Mouse (Mus musculus) gastrocnemius, adult 2 months (tissue): ENCODE results near the gene Dgke. TPM values are rescaled to one million over a fixed set of nuclear protein-coding genes. Genes with fewer than 3 reads are reported as not detected.

Experiments
- DNase-seq: peaks from one replicate; pipeline ENCODE4 v3.0.0; 2022
- H3K27ac ChIP-seq: fragments of 200-600 bp; 2 replicates; pipeline ENCODE4 v1.8.1; 2022; ENCODE audit warnings: mild to moderate bottlenecking
- H3K4me3 ChIP-seq: fragments of 200-600 bp; 2 replicates; pipeline ENCODE4 v1.8.1; 2022; ENCODE audit warnings: mild to moderate bottlenecking, moderate library complexity
- CTCF ChIP-seq: fragments of 200-600 bp; IDR thresholded peaks from 2 replicates; pipeline ENCODE4 v1.8.1; 2022; ENCODE audit warnings: antibody characterized with exemption, mild to moderate bottlenecking, moderate library complexity
- intact Hi-C: fragments of 180-260 bp; cut with DNase I; formaldehyde crosslinking; loops from one replicate; pipeline ENCODE4 v1.15.1; 2025
- total RNA-seq, 2 experiments: library from RNA; stranded (reverse); gene quantifications; 2 replicates each; pipeline ENCODE4 v1.2.3; 2021

Dgke gene
- total RNA-seq, 2 experiments from 2014 or later, result 3.4 to 3.7 TPM

GRCm38 (mm10) chr11:88993186-88993585 lies 73.5 kb downstream of the Dgke start:
- Histone ChIP-seq H3K4me3 (no peak overlapping the region), H3K27ac (no peak overlapping the region; the same call in 1 of the 2 replicates)
- intact Hi-C loops, result loop anchor here (1.0 kb wide), 1 partner anchor 46 kb away; no protein-coding TSS in a partner anchor
- DNase-seq, result no peak
- TF ChIP-seq CTCF, result no peak

GRCm38 (mm10) chr11:88989530-88989929 lies 77.1 kb downstream of the Dgke start:
- Histone ChIP-seq H3K27ac (no peak overlapping the region), H3K4me3 (no peak overlapping the region)
- intact Hi-C loops, result loop anchor here (1.0 kb wide), 1 partner anchor 50 kb away; no protein-coding TSS in a partner anchor

GRCm38 (mm10) chr11:88988956-88989355 lies 77.7 kb downstream of the Dgke start:
- no peak for TF ChIP-seq CTCF
- H3K4me3 ChIP-seq, result no peak overlapping the region
- no peak for DNase-seq
- intact Hi-C loops, result loop anchor here (1.0 kb wide), 1 partner anchor 50 kb away; no protein-coding TSS in a partner anchor
- H3K27ac ChIP-seq, result no peak overlapping the region

More at GRCm38 (mm10) chr11:88989530-88989929, 77.1 kb downstream of the Dgke start:
- peak; percentile 75 for TF ChIP-seq CTCF
- DNase-seq, result no peak

GRCm38 (mm10) chr11:88986616-88987015 lies 80.0 kb downstream of the Dgke start:
- H3K4me3 ChIP-seq, result no peak overlapping the region
- intact Hi-C loops, result no loop called here
- no peak for TF ChIP-seq CTCF
- H3K27ac ChIP-seq, result no peak overlapping the region
- no peak for DNase-seq

Other genes with a start within 250 kb of the Dgke start
- 10 to 100 TPM; 62.5 to 93.2 TPM for gene Akap1, start 202.3 kb downstream of the Dgke start, total RNA-seq
- gene Scpep1, start 111.4 kb downstream of the Dgke start, total RNA-seq, result 10 to 100 TPM in 1 of 2 experiments, 1 to 10 TPM in 1; 6.1 to 11.2 TPM
- not detected for gene Elobl, start 99.9 kb downstream of the Dgke start, total RNA-seq
- gene Coil, start 96.6 kb downstream of the Dgke start, total RNA-seq, result 1 to 10 TPM; 3.8 to 4.6 TPM
- 1 to 10 TPM; 5.9 to 9.0 TPM for gene Trim25, start 67.5 kb downstream of the Dgke start, total RNA-seq
- gene Gm525, start 7.0 kb upstream of the Dgke start, total RNA-seq, result not detected
- 1 to 10 TPM; 3.1 to 3.5 TPM for gene Nog, start 235.5 kb upstream of the Dgke start, total RNA-seq